Mouse (Mus musculus) stomach, embryonic 16.5 days (tissue): ENCODE data around the gene Hdac11. TPM values are rescaled to one million over a fixed set of nuclear protein-coding genes. Genes with fewer than 3 reads are reported as not detected.

ENCODE experiments used
- ATAC-seq: fragments of 200-750 bp; cut with Nextera tagmentation; 2 replicates; pipeline ENCODE4 v1.8.0; 2017; ENCODE audit warnings: moderate number of reproducible peaks, moderate TSS enrichment; ENCODE audit not compliant: insufficient read depth, low FRiP score
- H3K27ac ChIP-seq: fragments of 300-500 bp; sonication (generic); 2 replicates; pipeline ENCODE4 v1.5.1; 2014; ENCODE audit warnings: low read length
- H3K27me3 ChIP-seq: fragments of 300-500 bp; sonication (generic); 2 replicates; pipeline ENCODE4 v1.6.1; 2014; ENCODE audit warnings: low read length, control low read depth, mixed read lengths; ENCODE audit not compliant: control insufficient read depth, insufficient read depth
- H3K36me3 ChIP-seq: fragments of 300-500 bp; sonication (generic); 2 replicates; pipeline ENCODE4 v1.6.1; 2014; ENCODE audit warnings: low read length; ENCODE audit not compliant: control insufficient read depth, insufficient read depth
- H3K4me1 ChIP-seq: fragments of 300-500 bp; sonication (generic); 2 replicates; pipeline ENCODE4 v1.6.1; 2014; ENCODE audit warnings: low read length, control low read depth, mixed read lengths; ENCODE audit not compliant: control insufficient read depth, insufficient read depth
- H3K4me2 ChIP-seq: fragments of 300-500 bp; sonication (generic); 2 replicates; pipeline ENCODE4 v1.6.1; 2014; ENCODE audit warnings: low read depth, low read length, mixed read lengths
- H3K4me3 ChIP-seq: fragments of 300-500 bp; sonication (generic); replicated peaks from 2 replicates; pipeline ENCODE4 v1.5.1; 2014; ENCODE audit warnings: mild to moderate bottlenecking, low read length
- H3K9ac ChIP-seq: fragments of 300-500 bp; sonication (generic); 2 replicates; pipeline ENCODE4 v1.6.1; 2014; ENCODE audit warnings: low read length
- H3K9me3 ChIP-seq: fragments of 300-500 bp; sonication (generic); replicated peaks from 2 replicates; pipeline ENCODE4 v1.6.1; 2016; ENCODE audit warnings: low read length, control low read depth; ENCODE audit not compliant: control insufficient read depth
- WGBS: fragments of 180-500 bp; shearing (Covaris S2); extraction: QIAGEN DNeasy Blood & Tissue Kit; methylation state at CpG from one replicate; pipeline ENCODE4 v1.1.7; 2014; 5-methylcytosine and 5-hydroxymethylcytosine counted together
- polyA plus RNA-seq: library from polyadenylated mRNA; unstranded; fragments of >200 nt; fragmentation: Nextera tagmentation; extraction: Ambion mirVana; gene quantifications from 2 replicates; pipeline ENCODE4 v1.2.1, GENCODE M21; 2015

The Hdac11 gene
- polyA plus RNA-seq, 1 experiment from 2014 or later, result 12.3 TPM

- H3K9me3 ChIP-seq, result no peaks in the 10 kb centered on the region
- H3K27me3 ChIP-seq, result no peaks in the 10 kb centered on the region
- no peak overlapping the region for H3K9ac ChIP-seq
- WGBS, result 70% methylated on average over 2 of the region's 2 CpGs
- no peaks in the 10 kb centered on the region for H3K36me3 ChIP-seq
- no peak overlapping the region for H3K4me2 ChIP-seq
- ATAC-seq, result no peak
- H3K27ac ChIP-seq, result no peak overlapping the region
- no peak overlapping the region for H3K4me3 ChIP-seq
- H3K4me1 ChIP-seq, result peaks cover 16% of the 10 kb centered on the region
These were observed 4.5 kb downstream of the Hdac11 start for GRCm38 (mm10) chr6:91160976-91161375.

DNA sequence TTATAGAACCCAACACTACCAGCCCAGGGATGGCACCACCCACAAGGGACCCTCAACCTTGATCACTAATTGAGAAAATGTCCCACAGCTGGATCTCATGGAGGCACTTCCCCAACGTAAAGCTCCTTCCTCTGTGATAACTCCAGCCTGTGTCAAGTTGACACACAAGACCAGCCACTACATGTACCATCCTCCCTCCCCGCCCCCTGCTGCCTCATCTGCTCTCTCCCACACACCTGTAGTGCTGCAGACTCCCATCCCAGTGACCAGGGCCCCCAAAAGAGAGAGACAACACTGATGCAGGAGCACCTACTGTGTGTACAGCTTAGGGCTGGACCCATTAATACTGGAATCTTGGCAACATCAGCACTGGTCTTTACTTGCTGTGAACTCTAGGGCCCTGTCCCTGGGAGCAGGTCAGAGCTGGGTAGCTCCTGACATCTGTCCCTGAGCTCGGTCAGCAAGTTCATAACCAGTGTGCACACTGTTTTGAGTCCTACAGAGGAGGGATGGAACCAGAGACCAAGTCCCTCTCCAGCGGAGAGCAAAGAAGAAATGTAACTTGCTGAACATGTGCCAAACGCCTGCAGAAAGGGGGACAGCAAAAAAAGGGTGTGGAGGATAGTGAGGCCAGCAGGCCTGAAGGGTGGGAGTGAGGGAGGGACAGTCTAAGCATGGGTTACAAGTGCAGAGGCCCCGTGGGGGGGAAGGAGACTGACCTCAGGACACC lies 5.2 kb downstream of the Hdac11 start:
- H3K9ac ChIP-seq, result no peak overlapping the region
- H3K4me2 ChIP-seq, result no peak overlapping the region
- H3K4me1 ChIP-seq, result peaks cover 12% of the 10 kb centered on the region
- no peaks in the 10 kb centered on the region for H3K9me3 ChIP-seq
- H3K27ac ChIP-seq, result no peak overlapping the region
- no peaks in the 10 kb centered on the region for H3K36me3 ChIP-seq
- H3K27me3 ChIP-seq, result no peaks in the 10 kb centered on the region
- WGBS, result 72% methylated on average over 6 of the region's 6 CpGs
- ATAC-seq, result no peak
- H3K4me3 ChIP-seq, result no peak overlapping the region

GRCm38 (mm10) chr6:91162314-91162713 lies 5.8 kb downstream of the Hdac11 start:
- 83% methylated on average over 5 of the region's 5 CpGs for WGBS
- ATAC-seq, result no peak
- no peaks in the 10 kb centered on the region for H3K27me3 ChIP-seq
- no peak overlapping the region for H3K4me3 ChIP-seq
- H3K9ac ChIP-seq, result no peak overlapping the region
- no peak overlapping the region for H3K27ac ChIP-seq
- H3K4me1 ChIP-seq, result peaks cover 7% of the 10 kb centered on the region
- no peak overlapping the region for H3K4me2 ChIP-seq
- no peaks in the 10 kb centered on the region for H3K9me3 ChIP-seq
- H3K36me3 ChIP-seq, result no peaks in the 10 kb centered on the region

- Histone ChIP-seq H3K9ac (no peak overlapping the region), H3K4me2 (no peak overlapping the region), H3K27me3 (no peaks in the 10 kb centered on the region), H3K9me3 (no peaks in the 10 kb centered on the region), H3K36me3 (no peaks in the 10 kb centered on the region), H3K4me1 (0 out of 2 replicates have a peak, but pooled peaks cover 3% of the 10 kb centered on the region), H3K27ac (no peak overlapping the region), H3K4me3 (no peak overlapping the region)
- peak; percentile 64 for ATAC-seq
- WGBS, result 76% methylated on average over 5 of the region's 5 CpGs
These were observed 6.9 kb downstream of the Hdac11 start for GRCm38 (mm10) chr6:91163195-91163911.

DNA sequence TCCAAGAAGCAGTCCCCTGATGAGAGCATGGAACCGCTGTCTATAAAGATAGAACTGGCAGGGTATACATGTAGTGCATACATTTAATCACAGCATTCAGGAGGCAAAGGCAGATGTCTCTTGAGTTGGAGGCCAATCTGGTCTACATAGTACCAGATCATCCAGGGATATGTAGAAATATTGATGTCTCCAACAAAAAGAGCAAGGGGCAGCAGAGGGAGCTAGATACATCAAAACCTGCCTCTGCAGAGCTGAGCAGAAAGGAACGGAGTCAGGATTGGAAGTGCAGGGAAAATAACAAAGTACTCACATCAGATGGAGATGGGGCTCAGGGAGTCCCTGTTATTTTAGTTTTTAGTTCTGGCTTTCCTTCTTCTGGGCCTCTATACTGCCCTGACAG lies 8.1 kb downstream of the Hdac11 start:
- no peaks in the 10 kb centered on the region for H3K9me3 ChIP-seq
- H3K4me2 ChIP-seq, result no peak overlapping the region
- no peak overlapping the region for H3K4me3 ChIP-seq
- no peak overlapping the region for H3K9ac ChIP-seq
- no peaks in the 10 kb centered on the region for H3K4me1 ChIP-seq
- 81% methylated on average over 2 of the region's 2 CpGs for WGBS
- no peak for ATAC-seq
- H3K27me3 ChIP-seq, result no peaks in the 10 kb centered on the region
- H3K36me3 ChIP-seq, result no peaks in the 10 kb centered on the region
- no peak overlapping the region for H3K27ac ChIP-seq

DNA sequence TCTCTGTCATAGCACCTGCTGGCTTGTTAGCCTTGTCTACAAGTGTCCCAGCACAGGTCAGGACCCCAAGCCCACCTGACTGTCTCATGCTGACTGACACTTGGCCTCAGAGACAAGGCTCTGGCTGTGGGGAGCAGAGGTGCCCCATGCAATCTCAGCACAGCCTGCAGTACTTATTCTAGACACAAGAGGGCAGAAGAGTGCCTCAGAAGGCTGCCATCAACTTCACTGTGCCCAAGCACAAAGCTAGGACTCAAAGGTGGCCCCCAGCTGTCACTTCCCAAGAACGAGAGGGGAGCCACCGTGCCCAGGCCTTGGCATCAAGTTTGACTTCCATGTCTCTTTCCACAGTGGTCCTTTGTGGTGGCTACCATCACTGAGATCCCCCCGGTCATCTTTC lies 8.7 kb downstream of the Hdac11 start:
- H3K9ac ChIP-seq, result no peak overlapping the region
- H3K4me1 ChIP-seq, result no peaks in the 10 kb centered on the region
- H3K4me3 ChIP-seq, result no peak overlapping the region
- H3K36me3 ChIP-seq, result no peaks in the 10 kb centered on the region
- H3K9me3 ChIP-seq, result no peaks in the 10 kb centered on the region
- 34% methylated on average over 3 of the region's 3 CpGs for WGBS
- no peaks in the 10 kb centered on the region for H3K27me3 ChIP-seq
- peak; percentile 17; the same call in 1 of the 2 replicates for ATAC-seq
- H3K27ac ChIP-seq, result no peak overlapping the region
- no peak overlapping the region for H3K4me2 ChIP-seq

DNA sequence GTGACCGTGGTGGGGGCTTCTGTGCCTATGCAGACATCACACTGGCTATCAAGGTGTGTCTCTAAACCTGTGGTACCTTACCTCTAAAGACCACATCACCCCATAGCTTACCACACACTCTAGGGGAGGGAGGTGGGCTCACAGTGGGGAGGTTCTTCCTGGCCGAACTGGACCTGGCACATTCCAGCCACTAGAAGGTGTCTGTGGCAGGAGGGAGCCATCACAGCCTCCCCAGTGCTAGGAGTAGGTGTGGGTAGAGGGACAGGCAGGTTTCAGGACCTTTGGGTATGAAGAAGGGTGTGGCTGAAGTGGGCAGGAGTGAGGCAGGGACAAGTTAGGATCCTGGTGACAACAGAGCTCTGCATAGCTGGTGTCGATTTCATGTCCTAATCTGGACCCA lies 11.4 kb downstream of the Hdac11 start:
- Histone ChIP-seq H3K4me1 (no peaks in the 10 kb centered on the region), H3K4me3 (no peak overlapping the region), H3K9me3 (no peaks in the 10 kb centered on the region), H3K27ac (no peak overlapping the region), H3K9ac (no peak overlapping the region), H3K4me2 (no peak overlapping the region), H3K36me3 (no peaks in the 10 kb centered on the region), H3K27me3 (no peaks in the 10 kb centered on the region)
- WGBS, result 56% methylated on average over 3 of the region's 3 CpGs
- no peak for ATAC-seq

GRCm38 (mm10) chr6:91169129-91169528 lies 12.7 kb downstream of the Hdac11 start:
- WGBS, result 76% methylated on average over 8 of the region's 8 CpGs
- Histone ChIP-seq H3K9me3 (no peaks in the 10 kb centered on the region), H3K27me3 (no peaks in the 10 kb centered on the region), H3K4me1 (no peaks in the 10 kb centered on the region), H3K4me3 (no peak overlapping the region), H3K27ac (no peak overlapping the region), H3K9ac (no peak overlapping the region), H3K4me2 (no peak overlapping the region), H3K36me3 (no peaks in the 10 kb centered on the region)
- no peak for ATAC-seq

DNA sequence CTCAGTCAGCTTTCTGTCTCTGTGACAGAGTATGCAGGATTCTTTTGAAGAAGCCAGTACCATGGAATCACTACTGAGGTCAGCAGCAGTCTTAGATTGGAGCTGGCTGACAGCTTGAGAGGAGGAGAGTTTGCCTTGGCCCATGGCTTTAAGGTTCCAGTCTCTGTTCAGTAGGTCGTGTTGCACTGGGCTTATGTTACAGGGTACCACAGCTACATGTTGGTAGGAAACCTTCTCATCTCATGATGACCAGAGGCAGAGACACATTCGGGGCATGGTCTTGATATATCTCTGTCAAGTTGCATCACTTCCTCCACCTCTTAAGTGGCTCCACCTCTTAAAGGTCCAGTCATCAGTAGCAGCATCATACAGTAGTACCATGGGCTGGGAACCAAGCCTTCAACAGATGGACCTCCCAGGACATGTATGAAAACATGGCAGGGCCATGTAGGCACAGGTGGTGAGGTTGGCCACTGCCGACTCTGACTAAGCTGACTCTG lies 15.0 kb downstream of the Hdac11 start:
- Histone ChIP-seq H3K36me3 (no peaks in the 10 kb centered on the region), H3K4me1 (no peaks in the 10 kb centered on the region)
- 70% methylated on average over 3 of the region's 3 CpGs for WGBS

More for the DNA sequence above, 15.0 kb downstream of the Hdac11 start:
- Histone ChIP-seq H3K27me3 (no peaks in the 10 kb centered on the region), H3K4me2 (no peak overlapping the region), H3K9ac (no peak overlapping the region), H3K27ac (no peak overlapping the region), H3K9me3 (no peaks in the 10 kb centered on the region), H3K4me3 (no peak overlapping the region)
- ATAC-seq, result no peak
